Mouse (Mus musculus) adrenal gland, adult 2 months (tissue): ENCODE data around the gene Zfp110. TPM values are rescaled to one million over a fixed set of nuclear protein-coding genes. Genes with fewer than 3 reads are reported as not detected.
"Not testable (repeated sequence)": the region's sequence is repeated elsewhere in the genome, so short reads cannot be mapped to it uniquely, and the experiment has no call there.

Source experiments
- DNase-seq: peaks from one replicate; pipeline ENCODE4 v3.0.0; 2021
- long read RNA-seq: library from polyadenylated mRNA; stranded (forward); transcript quantifications from one replicate; pipeline ENCODE4 v2.0.0, GENCODE M21; 2021
- polyA plus RNA-seq: library from polyadenylated mRNA; depleted of rRNA; stranded (reverse); fragments of >200 nt; gene quantifications from 2 replicates; pipeline ENCODE4 v1.2.3, GENCODE M21; 2012; rRNA removed
- total RNA-seq, 2 experiments: library from RNA; stranded (reverse); gene quantifications; 2 replicates each; pipeline ENCODE4 v1.2.3; 2021

Zfp110 gene
- total RNA-seq (10 to 100 TPM; 19.6 to 24.4 TPM), polyA plus RNA-seq (5.6 and 7.1 TPM in 2 replicates)
- long read RNA-seq, transcript Zfp110-201 (8 exons, 3,591 nt) = major isoform, 9 of 10 reads
- long read RNA-seq, partial matches to known transcripts = 1 of 10 reads
- long read RNA-seq, other reads (novel, unspliced or antisense) = 0 of 10 reads

DNA sequence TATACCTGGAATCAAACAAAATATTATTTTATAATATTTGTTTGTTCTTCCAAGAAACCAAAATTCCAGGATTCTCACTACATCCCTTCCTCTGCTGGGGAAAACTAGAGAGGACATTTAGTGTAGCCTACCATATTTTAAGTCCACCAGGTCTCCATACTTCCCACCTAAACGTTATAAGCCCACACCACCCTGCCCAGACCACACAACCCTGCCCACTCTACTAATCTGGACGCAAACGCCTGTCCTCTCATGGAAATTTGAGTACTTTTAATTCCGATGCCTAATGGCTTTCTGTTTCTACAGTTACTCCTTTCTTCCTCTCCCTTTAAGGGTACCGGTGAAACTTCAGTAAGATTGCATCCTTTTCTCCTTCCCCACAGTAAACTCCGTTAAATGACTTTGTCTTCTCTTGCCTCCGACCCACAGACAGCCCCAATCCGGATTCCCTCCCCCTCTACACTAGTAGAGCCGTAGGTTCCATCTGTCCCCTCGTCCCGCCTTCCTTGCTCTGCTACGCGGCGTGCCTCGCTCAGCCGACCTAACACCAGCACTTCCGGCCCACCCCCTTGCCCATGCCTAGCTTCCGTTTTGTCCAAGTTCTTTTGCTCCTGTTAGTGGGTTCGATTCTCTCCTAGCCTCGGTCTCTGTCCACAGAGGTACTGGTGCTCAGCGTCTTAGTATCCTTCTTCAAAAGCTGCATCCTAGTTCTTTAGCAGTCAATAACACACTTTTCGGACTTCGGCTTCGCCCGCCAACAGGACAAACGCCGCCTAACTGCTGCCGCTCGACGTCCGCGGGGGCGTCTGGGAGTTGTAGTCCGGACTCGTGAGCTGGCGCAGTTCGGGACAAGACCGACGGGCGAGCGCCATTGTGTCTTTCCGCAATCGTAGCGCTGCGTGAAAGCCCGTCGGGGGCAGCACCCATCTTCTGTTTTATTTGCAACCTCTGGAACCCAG lies at the start of gene Zfp110:
Zfp110 (plus strand) TSS at position 600 of the 959 bp plus-strand sequence.
- DNase-seq = peak; percentile 95

GRCm38 (mm10) chr7:12787333-12787732 lies 47.2 kb upstream of the Zfp110 start:
- DNase-seq = no peak

DNA sequence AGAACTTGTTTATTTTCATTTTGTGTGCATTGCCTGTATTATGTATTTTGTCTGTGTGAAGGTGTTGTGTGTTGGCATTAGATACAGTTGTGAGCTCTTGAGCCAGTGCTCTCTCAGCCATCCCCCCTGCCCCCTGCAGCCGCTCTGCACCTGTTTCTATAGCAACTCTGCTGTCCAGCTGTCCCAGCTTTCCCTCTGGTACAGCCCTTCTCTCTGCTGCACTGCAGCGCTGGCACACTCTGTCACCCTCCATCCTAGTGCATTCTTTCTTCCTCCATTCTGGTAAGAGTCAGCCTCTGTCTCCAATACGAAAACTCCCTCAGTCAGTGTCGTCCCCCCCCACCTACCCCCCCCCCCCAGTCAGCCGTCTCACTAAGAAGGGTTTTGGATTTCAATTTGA lies 46.5 kb upstream of the Zfp110 start:
- no peak for DNase-seq

DNA sequence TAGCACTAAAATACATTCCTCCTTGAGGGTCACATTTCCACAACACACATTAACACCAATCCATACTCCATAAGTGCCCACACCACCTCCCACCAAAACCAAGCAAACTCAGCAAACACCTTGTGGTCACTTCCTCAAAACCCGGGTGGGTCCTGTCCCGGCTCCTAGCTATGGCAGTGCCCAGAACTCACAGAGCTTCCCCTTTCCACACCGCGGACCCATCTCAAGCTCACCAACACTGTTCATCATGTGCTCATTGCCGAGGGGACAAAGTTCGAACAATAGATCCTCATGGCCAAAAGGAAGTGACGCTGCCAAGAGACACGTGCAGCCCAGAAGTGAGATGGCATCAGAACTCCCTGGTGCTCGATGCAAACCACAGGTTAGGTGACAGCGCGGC lies 41.9 kb upstream of the Zfp110 start:
- DNase-seq = not testable (repeated sequence)

DNA sequence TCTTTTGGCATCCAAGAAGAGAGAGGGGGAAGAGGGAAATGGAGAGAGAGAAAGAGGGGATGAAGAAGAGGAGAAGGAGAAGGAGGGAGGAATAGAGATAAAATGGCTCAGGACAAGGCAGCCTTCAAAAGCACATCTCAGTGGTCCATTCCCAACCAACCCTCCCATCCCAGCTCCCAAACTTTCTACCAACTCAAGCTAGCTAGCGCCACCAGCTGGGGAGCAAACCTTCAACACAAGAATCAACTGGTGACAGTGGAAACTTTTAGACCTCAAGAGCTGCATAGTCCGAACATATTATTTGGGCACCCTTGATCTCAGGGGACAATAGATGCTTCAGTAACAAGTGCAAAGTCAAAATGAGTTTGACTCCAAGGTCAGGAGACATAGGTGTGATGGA lies 36.6 kb upstream of the Zfp110 start:
- no peak for DNase-seq

- no peak for DNase-seq
Observed at GRCm38 (mm10) chr7:12799554-12799953, 35.0 kb upstream of the Zfp110 start.

DNA sequence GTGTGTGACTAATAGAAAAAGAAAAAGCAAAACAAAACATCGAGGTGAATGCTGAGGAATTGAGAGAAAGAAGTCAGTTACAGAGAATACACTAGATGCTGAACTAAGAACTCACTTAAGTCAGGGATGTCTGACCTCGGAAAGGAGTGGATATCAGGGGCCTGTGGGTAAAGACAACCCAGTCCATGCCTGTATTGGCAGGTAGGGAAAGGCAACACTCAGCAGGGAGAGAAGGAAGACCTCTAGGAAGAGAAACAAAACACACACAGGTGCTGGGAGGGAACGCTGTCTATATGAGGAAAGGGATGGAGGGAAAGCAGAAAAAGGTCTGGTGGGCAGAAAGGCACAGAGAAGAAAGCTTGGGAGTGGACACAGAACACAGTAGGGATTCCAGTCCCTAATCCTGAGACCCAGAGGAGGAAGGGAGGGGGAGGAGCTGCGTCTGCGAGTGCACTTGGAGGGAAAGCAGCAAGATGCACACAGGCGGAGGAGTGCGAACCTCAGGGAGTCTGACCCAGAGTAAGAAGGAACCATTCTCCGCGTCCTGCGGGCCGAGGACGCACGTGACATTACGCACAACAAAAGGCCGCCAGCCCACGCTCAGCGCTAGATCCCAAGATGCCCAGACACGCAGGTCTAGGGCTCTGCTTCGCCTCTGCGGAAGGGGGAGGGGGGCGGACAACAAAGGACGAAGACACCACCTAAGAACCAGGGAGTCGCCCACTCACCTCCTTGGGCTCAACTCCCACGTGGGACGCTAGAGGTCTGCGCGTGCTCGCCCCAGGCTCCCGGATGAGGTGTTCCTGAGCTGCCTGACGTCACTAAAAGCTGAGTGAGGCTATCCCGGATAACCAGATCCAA lies 31.5 kb upstream of the Zfp110 start, which contains the start of gene Zscan18:
Zscan18 (minus strand) TSS at position 770 of the 861 bp plus-strand sequence.
- peak; percentile 89 for DNase-seq

DNA sequence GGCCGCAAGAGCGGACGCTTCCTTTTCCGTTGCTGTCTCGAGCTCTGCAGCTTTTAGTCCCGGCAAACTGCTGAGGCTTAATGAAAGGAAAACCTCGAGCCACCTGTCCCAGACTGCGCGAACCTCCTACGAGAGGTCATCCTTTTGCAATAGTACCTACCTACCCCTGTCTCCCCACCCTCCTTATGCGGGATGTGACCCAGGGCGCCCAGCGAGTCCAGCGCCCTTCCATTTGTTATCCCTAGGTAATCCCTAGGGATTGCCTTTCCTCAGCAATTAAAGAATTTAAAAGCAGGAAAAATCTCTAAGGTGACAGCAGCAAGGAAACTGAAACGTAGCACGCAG lies 30.9 kb upstream of the Zfp110 start:
- no peak for DNase-seq

GRCm38 (mm10) chr7:12815566-12815965 lies 19.0 kb upstream of the Zfp110 start:
- no peak for DNase-seq

DNA sequence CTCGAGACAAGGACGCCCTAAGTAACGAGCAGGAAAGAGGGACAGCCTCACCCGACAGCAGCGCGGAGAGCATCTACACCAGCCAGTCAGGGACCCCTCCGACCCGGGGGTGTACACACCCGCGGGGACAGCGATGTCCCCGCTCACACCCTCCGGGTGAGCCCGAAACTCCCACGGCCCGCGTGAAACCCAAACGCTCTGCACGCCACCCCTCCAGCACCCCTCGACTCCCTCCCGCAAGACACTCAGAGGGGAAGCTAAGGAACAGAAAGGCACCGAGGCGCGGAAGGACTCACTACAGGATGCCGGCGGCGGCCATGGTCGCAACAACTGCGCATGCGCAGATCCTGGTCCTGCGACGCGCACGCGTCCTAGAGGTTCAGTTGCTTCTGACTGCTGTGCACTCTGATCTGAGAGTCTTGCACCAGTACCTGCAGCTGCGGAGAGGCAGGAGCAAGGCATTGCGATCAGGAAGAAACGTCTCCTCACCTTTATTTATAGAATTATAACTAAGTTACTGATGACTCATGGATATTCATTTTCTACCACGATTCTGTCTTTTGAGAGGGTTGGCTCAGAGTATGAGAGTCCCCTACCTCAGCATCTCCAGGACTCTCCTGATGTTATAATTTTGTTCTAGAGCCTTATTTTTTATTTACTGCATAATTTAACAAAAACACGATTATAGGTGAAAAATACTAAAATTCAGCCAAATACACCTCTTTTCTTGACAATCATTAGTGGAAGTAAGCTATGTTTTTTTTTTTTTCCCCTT lies 15.9 kb upstream of the Zfp110 start, which contains the start of gene Zfp329:
Zfp329 (minus strand) TSS at position 338 of the 775 bp plus-strand sequence.
- DNase-seq = peak; percentile 92

GRCm38 (mm10) chr7:12835193-12835671 lies 671 bp downstream of the Zfp110 start:
- DNase-seq = peak; percentile 41

DNA sequence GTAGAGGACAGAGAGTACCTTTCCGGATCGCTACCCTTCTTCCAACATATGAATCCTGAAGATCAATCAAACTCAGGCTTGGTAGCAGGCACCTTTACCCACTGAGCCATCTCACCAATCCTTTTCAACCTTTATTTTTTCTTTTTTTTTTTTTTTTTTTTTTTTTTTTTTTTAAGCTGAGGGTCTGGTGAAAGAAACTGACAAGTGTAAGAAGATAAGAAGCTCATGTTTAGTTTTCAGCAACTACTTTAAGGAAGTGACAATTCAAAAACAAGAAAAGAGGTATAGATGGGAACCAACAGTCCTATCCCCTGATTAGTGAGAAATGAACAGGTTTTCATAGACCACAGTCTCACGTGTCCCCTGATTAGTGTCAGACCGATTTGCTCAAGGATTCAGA lies 1.2 kb downstream of the Zfp110 start:
- no peak for DNase-seq

DNA sequence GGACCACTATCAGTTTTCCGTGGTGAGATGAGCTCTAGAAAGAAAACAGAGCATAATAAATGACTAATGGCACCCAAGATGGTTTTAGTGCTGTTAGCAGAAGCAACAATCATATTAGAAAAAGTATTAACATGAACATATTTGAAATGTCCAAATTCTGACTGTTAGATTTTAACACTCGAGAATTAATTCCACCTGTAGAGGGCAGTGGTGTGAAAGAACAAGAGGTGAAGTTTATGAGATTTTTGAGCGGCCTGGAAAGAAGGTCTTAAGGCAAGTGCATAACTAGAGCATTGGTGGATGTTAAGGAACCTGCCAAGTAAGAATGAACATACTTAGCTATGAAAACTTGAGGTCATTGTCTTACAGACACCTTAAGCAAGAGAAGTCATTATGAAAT lies 39.7 kb downstream of the Zfp110 start:
- peak; percentile 17 for DNase-seq

- no peak for DNase-seq
Observed at GRCm38 (mm10) chr7:12880036-12880435, 45.5 kb downstream of the Zfp110 start.

GRCm38 (mm10) chr7:12880497-12880896 lies 45.9 kb downstream of the Zfp110 start:
- not testable (repeated sequence) for DNase-seq

- peak; percentile 96 for DNase-seq
Observed at GRCm38 (mm10) chr7:12880911-12881660, 46.5 kb downstream of the Zfp110 start, which contains the start of gene Zfp128. Gene Zfp128, plus strand, starts transcription at chr7:12881177.

DNA sequence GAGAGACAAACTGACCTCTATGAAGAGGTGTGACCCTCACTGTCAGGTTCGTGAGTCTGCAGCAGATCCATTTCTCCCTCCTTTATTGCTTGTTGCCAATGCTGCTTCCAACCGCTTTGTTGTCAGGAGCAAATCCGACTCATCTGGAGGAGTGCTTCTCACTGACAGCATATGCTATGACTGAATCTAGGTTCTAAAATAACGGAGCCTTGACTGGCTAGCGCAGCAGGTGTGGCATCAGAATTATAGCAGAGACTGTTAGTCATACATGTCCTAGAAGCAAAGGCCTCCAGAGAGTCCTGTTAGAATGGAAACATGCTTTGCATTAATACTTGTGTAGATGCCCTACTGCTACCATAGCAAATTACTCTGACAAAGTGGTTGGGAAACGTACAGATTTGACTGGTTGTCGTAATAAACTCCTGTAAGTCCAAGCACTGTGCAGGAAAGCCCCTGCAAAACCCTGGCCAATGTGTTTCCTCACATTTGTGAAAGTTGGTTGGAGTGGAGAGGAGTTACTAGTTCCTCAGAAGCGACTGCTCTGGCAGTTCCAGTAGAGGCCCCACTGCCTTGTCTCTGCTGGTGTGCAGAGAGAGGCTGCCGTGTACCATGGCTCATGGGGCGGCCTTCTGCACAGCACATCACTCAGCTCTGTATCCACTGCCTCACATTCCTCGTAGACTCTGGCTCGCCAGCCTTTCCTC lies 52.2 kb downstream of the Zfp110 start:
- DNase-seq = no peak

GRCm38 (mm10) chr7:12887585-12887984 lies 53.0 kb downstream of the Zfp110 start:
- DNase-seq = no peak

- no peak for DNase-seq
Observed at GRCm38 (mm10) chr7:12890928-12891327, 56.4 kb downstream of the Zfp110 start.

- no peak for DNase-seq
Observed at GRCm38 (mm10) chr7:12891334-12891733, 56.8 kb downstream of the Zfp110 start.
